Mouse (Mus musculus) gastrocnemius, postnatal 14 days (tissue): ENCODE data around the gene Adgre1. TPM values are rescaled to one million over a fixed set of nuclear protein-coding genes. Genes with fewer than 3 reads are reported as not detected.

ENCODE experiments used
- DNase-seq: peaks from one replicate; pipeline ENCODE4 v3.0.0; 2021; ENCODE audit warnings: mixed read lengths
- intact Hi-C: fragments of 180-260 bp; cut with DNase I; formaldehyde crosslinking; loops from one replicate; pipeline ENCODE4 v1.15.1; 2025; ENCODE audit warnings: low total_unique reads
- total RNA-seq, 2 experiments: library from RNA; stranded (reverse); gene quantifications; 2 replicates each; pipeline ENCODE4 v1.2.3; 2021

Adgre1 gene
- total RNA-seq, 2 experiments from 2014 or later = 2.6 to 3.5 TPM

DNA sequence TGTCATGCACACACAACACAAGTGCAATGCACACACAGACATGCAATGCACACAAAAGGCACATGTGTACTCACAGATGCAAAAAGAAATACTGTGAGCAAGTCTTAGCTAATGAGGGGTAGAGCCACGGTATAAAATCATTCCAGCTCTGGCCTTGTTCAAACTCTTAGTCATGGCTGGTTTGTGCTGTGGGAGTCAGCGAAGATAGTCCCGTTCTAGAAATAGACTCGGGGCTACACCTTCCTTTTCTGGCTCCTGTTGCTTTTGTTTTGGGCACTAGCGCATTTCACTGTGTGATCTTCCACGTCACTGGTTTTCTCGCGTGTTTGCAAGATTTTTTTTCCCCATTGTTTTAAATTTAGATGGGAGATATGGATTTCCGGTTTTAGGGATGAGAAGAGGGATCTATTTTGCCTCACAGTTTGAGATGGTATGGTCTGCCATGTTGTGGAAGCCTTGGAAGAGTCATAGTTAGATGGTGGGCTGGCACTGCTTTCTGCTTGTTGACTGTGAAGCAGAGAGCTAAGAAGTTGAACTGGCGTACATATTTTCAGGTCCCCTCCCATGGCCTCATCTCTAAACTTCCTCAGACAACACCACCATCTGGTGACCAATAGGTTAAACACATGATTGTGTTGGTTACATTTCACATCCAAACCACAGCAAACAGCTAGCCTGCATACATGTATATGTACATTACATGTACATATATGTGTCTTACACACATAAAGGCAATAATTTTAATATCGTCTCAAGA is 1.2 kb downstream of the Adgre1 start:
- no peak for DNase-seq
- intact Hi-C loops = no loop called here

Other genes with a start within 250 kb of the Adgre1 start
- gene Cd70, start 208.9 kb upstream of the Adgre1 start, total RNA-seq = not detected
- gene Tnfsf14, start 164.5 kb upstream of the Adgre1 start, total RNA-seq = not detected
- gene C3, start 130.6 kb upstream of the Adgre1 start, total RNA-seq = 1 to 10 TPM in 1 of 2 experiments, under 1 TPM in 1; 0.60 to 1.2 TPM
- gene Gpr108, start 110.2 kb upstream of the Adgre1 start, total RNA-seq = 10 to 100 TPM; 21.8 to 24.6 TPM
- gene Trip10, start 109.2 kb upstream of the Adgre1 start, total RNA-seq = 10 to 100 TPM; 69.4 to 75.6 TPM
- gene Vav1, start 79.6 kb upstream of the Adgre1 start, total RNA-seq = under 1 TPM; 0.66 to 0.93 TPM
- not detected for gene Vmn2r120, start 186.8 kb downstream of the Adgre1 start, total RNA-seq